Mouse (Mus musculus): ENCODE measurements around the gene Lgals2. TPM values are rescaled to one million over a fixed set of nuclear protein-coding genes. Genes with fewer than 3 reads are reported as not detected.

Lgals2 gene
- polyA plus RNA-seq, 1 experiment = not detected

GRCm38 (mm10) chr15:78841161-78841790, 14.1 kb downstream of the Lgals2 start:
- Histone ChIP-seq H3K36me3 (ENCODE audit: control insufficient read depth) (no peaks in the 10 kb centered on the region), H3K4me1 (ENCODE audit: control insufficient read depth) (peaks cover 12% of the 10 kb centered on the region), H3K9me3 (ENCODE audit: control insufficient read depth, low read length) (peaks cover 6% of the 10 kb centered on the region; the same call in 1 of the 2 replicates), H3K27me3 (ENCODE audit: control insufficient read depth) (peaks cover 59% of the 10 kb centered on the region), H3K4me3 (replicated peaks) (no peak overlapping the region)
- TF ChIP-seq TAL1 (IDR thresholded peaks at IDR 0.05; ENCODE audit: low read length) = no peak
- no peak for TF ChIP-seq GATA1 (IDR thresholded peaks at IDR 0.05; ENCODE audit: low read length)

GRCm38 (mm10) chr15:78840751-78841150, 14.6 kb downstream of the Lgals2 start:
- Histone ChIP-seq H3K4me1 (ENCODE audit: control insufficient read depth) (peaks cover 17% of the 10 kb centered on the region), H3K9me3 (ENCODE audit: control insufficient read depth, low read length) (peaks cover 6% of the 10 kb centered on the region; the same call in 1 of the 2 replicates), H3K4me3 (replicated peaks) (no peak overlapping the region), H3K36me3 (ENCODE audit: control insufficient read depth) (no peaks in the 10 kb centered on the region), H3K27me3 (ENCODE audit: control insufficient read depth) (peaks cover 57% of the 10 kb centered on the region)
- no peak for TF ChIP-seq GATA1 (IDR thresholded peaks at IDR 0.05; ENCODE audit: low read length)
- no peak for TF ChIP-seq TAL1 (IDR thresholded peaks at IDR 0.05; ENCODE audit: low read length)

DNA sequence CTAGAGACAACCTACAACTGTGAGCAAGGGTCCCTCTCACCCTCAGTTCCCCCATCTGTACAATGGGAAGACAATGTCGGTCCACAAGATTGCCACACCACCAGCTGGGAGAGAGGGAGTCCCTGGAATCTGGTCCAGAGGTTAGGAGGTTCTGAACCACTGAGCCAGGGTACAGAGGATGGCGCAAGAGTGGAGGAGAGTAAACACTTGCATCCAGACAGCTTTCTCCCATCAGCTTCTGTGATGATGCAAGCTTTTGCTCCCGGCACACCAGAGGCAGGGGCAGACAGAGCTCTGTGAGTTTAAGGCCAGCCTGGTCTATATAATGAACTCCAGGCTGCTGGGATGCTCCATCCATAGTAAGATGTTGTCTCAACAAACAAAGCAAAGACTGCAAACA, 15.1 kb downstream of the Lgals2 start:
- Histone ChIP-seq H3K36me3 (ENCODE audit: control insufficient read depth) (no peaks in the 10 kb centered on the region), H3K27me3 (ENCODE audit: control insufficient read depth) (peaks cover 52% of the 10 kb centered on the region), H3K4me3 (replicated peaks) (no peak overlapping the region), H3K4me1 (ENCODE audit: control insufficient read depth) (peaks cover 22% of the 10 kb centered on the region), H3K9me3 (ENCODE audit: control insufficient read depth, low read length) (peaks cover 6% of the 10 kb centered on the region; the same call in 1 of the 2 replicates)
- no peak for TF ChIP-seq TAL1 (IDR thresholded peaks at IDR 0.05; ENCODE audit: low read length)
- no peak for TF ChIP-seq GATA1 (IDR thresholded peaks at IDR 0.05; ENCODE audit: low read length)

GRCm38 (mm10) chr15:78839744-78840143, 15.6 kb downstream of the Lgals2 start:
- peaks cover 27% of the 10 kb centered on the region for H3K4me1 ChIP-seq (ENCODE audit: control insufficient read depth)
- peaks cover 47% of the 10 kb centered on the region for H3K27me3 ChIP-seq (ENCODE audit: control insufficient read depth)
- TF ChIP-seq GATA1 (IDR thresholded peaks at IDR 0.05; ENCODE audit: low read length) = no peak
- no peak for TF ChIP-seq TAL1 (IDR thresholded peaks at IDR 0.05; ENCODE audit: low read length)
- H3K4me3 ChIP-seq (replicated peaks) = no peak overlapping the region
- no peaks in the 10 kb centered on the region for H3K36me3 ChIP-seq (ENCODE audit: control insufficient read depth)
- H3K9me3 ChIP-seq (ENCODE audit: control insufficient read depth, low read length) = peaks cover 6% of the 10 kb centered on the region; the same call in 1 of the 2 replicates

DNA sequence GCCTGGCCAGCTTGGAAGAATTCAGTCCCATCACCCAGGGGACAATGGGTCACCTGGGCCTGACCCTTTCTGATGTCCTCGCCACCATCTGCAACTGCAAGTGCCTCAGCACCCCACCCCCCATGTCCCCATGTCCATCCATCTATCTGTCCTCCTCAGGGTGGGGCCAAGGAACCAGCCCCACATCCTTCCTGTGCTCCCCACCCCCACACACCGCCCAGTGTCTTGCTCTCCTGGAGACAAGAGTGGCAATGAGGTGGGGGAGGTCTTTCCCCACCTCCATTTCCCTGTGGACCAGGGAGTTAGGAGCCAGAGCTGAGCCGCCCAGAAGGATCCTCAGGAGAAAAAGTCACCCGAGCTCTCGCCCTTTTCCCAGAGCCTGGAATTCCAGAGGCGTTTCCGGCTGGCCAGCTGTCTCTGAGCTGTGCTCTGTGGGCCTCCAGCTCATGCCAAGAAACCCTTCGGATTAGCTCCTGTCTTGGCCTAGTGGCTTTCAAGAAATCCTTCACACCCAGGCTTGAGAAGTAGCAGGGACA, 19.2 kb downstream of the Lgals2 start:
- Histone ChIP-seq H3K4me1 (ENCODE audit: control insufficient read depth) (peaks cover 30% of the 10 kb centered on the region), H3K9me3 (ENCODE audit: control insufficient read depth, low read length) (peaks cover 5% of the 10 kb centered on the region; the same call in 1 of the 2 replicates), H3K4me3 (replicated peaks) (no peak overlapping the region), H3K36me3 (ENCODE audit: control insufficient read depth) (no peaks in the 10 kb centered on the region), H3K27me3 (ENCODE audit: control insufficient read depth) (peaks cover 11% of the 10 kb centered on the region)
- TF ChIP-seq TAL1 (IDR thresholded peaks at IDR 0.05; ENCODE audit: low read length) (no peak), GATA1 (IDR thresholded peaks at IDR 0.05; ENCODE audit: low read length) (no peak)

- Histone ChIP-seq H3K36me3 (ENCODE audit: control insufficient read depth) (no peaks in the 10 kb centered on the region), H3K27me3 (ENCODE audit: control insufficient read depth) (peaks cover 4% of the 10 kb centered on the region), H3K4me3 (replicated peaks) (no peak overlapping the region), H3K4me1 (ENCODE audit: control insufficient read depth) (peaks cover 30% of the 10 kb centered on the region), H3K9me3 (ENCODE audit: control insufficient read depth, low read length) (peaks cover 5% of the 10 kb centered on the region; the same call in 1 of the 2 replicates)
- 0 out of 2 replicates have a peak, but pooled peaks have one; percentile 19 for TF ChIP-seq GATA1 (IDR thresholded peaks at IDR 0.05; ENCODE audit: low read length)
- TF ChIP-seq TAL1 (IDR thresholded peaks at IDR 0.05; ENCODE audit: low read length) = no peak
Observed at GRCm38 (mm10) chr15:78835200-78836085, 19.9 kb downstream of the Lgals2 start.

GRCm38 (mm10) chr15:78834233-78835005, 20.9 kb downstream of the Lgals2 start:
- TF ChIP-seq GATA1 (IDR thresholded peaks at IDR 0.05; ENCODE audit: low read length) (no peak), TAL1 (IDR thresholded peaks at IDR 0.05; ENCODE audit: low read length) (no peak)
- no peaks in the 10 kb centered on the region for H3K27me3 ChIP-seq (ENCODE audit: control insufficient read depth)
- H3K9me3 ChIP-seq (ENCODE audit: control insufficient read depth, low read length) = peaks cover 5% of the 10 kb centered on the region; the same call in 1 of the 2 replicates
- H3K36me3 ChIP-seq (ENCODE audit: control insufficient read depth) = no peaks in the 10 kb centered on the region
- no peak overlapping the region for H3K4me3 ChIP-seq (replicated peaks)
- peaks cover 30% of the 10 kb centered on the region for H3K4me1 ChIP-seq (ENCODE audit: control insufficient read depth)

DNA sequence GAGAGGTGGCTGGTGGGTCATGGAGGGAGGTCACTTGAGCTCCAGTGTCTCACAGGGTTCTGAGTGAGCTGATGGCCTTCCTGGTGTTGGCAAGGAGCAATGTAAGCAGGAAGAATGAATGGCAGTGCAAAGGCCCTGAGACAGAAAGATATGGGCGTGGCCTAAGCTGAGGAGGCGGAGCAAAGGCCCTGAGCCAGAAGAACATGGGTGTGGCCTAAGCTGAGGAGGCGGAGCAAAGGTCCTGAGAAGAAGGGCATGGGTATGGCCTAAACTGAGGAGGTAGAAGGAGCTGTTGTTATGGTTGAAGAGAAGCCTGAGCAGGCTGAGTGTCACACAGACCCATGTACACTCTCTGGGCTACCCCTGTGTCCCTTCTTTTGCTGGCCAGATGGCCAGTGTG, 21.7 kb downstream of the Lgals2 start:
- Histone ChIP-seq H3K36me3 (ENCODE audit: control insufficient read depth) (no peaks in the 10 kb centered on the region), H3K4me3 (replicated peaks) (no peak overlapping the region), H3K4me1 (ENCODE audit: control insufficient read depth) (peaks cover 30% of the 10 kb centered on the region), H3K9me3 (ENCODE audit: control insufficient read depth, low read length) (peaks cover 5% of the 10 kb centered on the region; the same call in 1 of the 2 replicates), H3K27me3 (ENCODE audit: control insufficient read depth) (no peaks in the 10 kb centered on the region; the same call in 1 of the 2 replicates)
- TF ChIP-seq TAL1 (IDR thresholded peaks at IDR 0.05; ENCODE audit: low read length) (no peak), GATA1 (IDR thresholded peaks at IDR 0.05; ENCODE audit: low read length) (no peak)

Measured in erythroblast, embryonic 14.5 days (primary cell).